Mouse (Mus musculus) small intestine, adult 2 months (tissue): ENCODE results near the gene Hltf.

Experiments used
- CTCF ChIP-seq: fragments of 200-500 bp; IDR thresholded peaks from 2 replicates; pipeline ENCODE4 v1.5.1; 2012; ENCODE audit warnings: low read depth, mild to moderate bottlenecking, control low read depth, inconsistent platforms, low read length, moderate library complexity, mixed read lengths; ENCODE audit not compliant: insufficient replicate concordance, insufficient read length; ENCODE audit errors: extremely low read depth
- POLR2A ChIP-seq: fragments of 200-500 bp; IDR thresholded peaks from 2 replicates; pipeline ENCODE4 v1.6.1; 2012; ENCODE audit warnings: low read depth, mild to moderate bottlenecking, control low read depth, inconsistent platforms, low read length, moderate library complexity

GRCm38 (mm10) chr3:20104318-20104717 is 46.7 kb downstream of the Hltf start:
- TF ChIP-seq POLR2A (no peak), CTCF (no peak)
